Mouse (Mus musculus) cortical plate, adult 2 months (tissue): ENCODE measurements around the gene Cops6.

Source experiments
- CTCF ChIP-seq: fragments of 200-500 bp; IDR thresholded peaks from 2 replicates; pipeline ENCODE4 v1.5.1; 2011; ENCODE audit warnings: mild to moderate bottlenecking, control low read depth, low read length; ENCODE audit not compliant: insufficient read depth; ENCODE audit errors: extremely low read depth
- POLR2A ChIP-seq: fragments of 200-500 bp; IDR thresholded peaks from 2 replicates; pipeline ENCODE4 v1.6.1; 2011; ENCODE audit warnings: mild to moderate bottlenecking, low read length, control low read depth; ENCODE audit not compliant: insufficient read depth; ENCODE audit errors: extremely low read depth

DNA sequence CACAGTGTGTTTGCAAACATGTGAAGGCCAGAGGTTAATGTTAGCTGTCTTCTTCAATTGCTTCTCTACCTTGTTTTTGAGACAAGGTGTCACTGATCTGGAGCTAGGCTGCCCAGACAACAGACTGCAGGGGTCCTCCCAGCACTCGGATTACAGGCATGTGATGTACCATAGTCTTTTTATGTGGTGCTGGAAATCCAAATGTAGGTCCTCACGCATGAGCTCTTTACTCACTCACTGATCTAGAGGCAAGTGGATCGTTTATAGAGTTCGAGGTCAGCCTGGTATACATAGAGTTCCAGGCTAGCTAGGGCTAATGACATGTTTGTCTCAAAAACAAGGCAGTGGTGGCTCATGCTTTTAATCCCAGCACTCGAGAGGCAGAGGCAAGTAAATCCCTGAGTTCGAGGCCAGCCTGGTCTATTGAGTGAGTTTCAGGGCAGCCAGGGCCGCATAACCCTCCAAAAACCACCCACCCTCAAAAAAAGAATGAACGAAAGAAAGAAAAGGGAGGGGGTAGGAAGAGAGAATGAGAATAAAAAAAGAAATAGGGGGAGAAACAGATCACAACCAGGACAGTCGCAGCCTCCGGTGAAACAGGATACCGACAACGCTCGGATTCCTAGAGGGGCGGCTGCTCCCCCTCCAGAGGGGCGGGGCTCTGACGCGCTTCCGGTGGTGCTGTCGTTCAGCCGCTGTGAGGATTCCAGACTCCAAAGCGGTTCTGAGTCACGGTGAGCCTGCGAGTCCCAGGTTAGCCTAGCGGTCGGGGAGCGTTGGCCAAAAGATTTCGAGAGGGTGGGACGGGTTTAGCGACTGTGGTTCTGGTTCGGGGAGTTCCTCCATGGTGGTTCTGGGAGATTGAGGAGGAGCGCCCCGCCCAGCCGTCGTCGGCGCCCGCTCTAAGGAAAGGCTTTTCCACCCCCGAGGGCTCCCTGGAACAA is 44.3 kb upstream of the Cops6 start, which contains the start of gene Zscan21:
- TF ChIP-seq CTCF (no peak), POLR2A (peak; percentile 93)
